Mouse (Mus musculus): ENCODE measurements around the gene Flywch1. TPM values are rescaled to one million over a fixed set of nuclear protein-coding genes. Genes with fewer than 3 reads are reported as not detected.

The Flywch1 gene
- 100 to 1,000 TPM; 263 to 298 TPM for total RNA-seq (2021)

DNA sequence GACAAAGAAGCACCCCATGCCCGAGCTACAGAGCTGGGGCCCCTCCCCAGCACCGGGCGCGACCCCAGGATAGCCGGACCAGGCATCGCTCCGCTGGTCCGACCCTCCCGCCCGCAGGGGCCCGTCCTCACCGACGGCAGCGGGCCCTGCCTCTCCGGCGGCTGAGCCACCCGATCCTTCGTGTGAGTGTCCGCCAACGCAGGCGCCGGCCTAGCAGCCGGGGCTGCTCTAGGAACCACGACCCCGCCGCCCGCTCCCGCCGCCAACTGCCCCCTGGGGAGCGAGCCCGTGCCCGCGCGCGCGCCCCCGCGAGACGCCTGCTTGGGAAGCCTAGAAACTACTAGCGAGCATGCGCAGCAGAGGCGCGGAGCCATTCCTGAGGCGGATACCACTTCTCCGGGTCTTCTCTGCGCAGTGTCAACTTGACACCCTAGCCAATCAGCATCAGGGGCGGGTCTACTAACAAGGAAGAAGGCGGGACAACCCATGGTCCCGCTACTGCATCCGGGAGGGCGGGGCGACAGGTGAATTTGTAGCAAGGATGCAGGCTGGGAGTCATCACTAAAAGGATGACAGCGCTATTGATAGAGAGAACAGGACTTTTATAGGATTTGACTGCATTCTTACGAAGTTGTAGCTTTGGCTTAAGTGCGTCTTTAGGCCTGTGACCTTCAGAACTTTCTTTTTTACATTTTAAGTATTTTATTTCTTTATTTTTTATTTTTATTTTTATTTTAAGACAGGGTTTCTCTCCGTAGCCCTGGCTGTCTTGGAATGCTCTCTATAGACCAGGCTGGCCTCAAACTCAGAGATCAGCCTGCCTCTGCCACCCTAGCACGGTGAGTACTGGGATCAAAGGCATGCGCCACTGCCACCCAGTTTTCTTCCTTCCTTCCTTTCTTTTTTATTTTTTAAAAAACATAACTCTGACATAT is at the start of gene Flywch1:
Gene Flywch1, minus strand, starts transcription at position 319 of the 935 bp plus-strand sequence.
- DNase-seq (ENCODE audit: extremely low spot score in 1 of 2, low spot score in 1 of 2), result peak; percentile 93 to 96

DNA sequence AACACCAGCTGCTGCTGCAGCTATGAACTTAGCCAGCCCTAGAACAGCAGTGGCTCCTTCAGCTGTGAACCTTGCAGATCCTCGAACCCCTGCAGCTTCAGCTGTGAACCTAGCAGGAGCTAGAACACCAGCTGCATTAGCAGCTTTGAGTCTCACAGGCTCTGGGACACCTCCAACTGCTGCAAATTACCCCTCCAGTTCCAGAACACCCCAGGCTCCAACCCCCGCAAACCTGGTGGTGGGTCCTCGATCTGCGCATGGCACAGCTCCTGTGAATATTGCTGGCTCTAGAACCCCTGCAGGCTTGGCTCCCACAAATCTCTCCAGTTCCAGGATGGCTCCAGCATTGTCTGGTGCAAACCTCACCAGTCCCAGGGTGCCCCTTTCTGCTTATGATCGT is 49.3 kb upstream of the Flywch1 start:
- no peak for DNase-seq (ENCODE audit: extremely low spot score in 1 of 2, low spot score in 1 of 2)

DNA sequence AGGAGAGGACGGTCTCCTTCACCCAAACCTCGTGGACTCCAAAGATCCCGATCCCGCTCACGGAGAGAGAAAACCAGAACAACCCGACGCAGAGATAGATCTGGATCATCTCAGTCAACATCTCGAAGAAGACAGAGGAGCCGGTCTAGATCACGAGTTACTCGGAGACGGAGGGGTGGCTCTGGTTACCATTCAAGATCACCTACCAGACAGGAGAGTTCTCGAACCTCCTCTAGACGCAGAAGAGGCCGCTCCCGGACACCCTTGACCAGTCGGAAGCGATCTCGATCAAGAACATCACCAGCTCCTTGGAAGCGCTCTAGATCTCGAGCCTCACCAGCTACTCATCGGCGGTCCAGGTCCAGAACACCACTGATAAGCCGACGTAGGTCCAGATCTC is 47.8 kb upstream of the Flywch1 start:
- no peak for DNase-seq (ENCODE audit: extremely low spot score in 1 of 2, low spot score in 1 of 2)

DNA sequence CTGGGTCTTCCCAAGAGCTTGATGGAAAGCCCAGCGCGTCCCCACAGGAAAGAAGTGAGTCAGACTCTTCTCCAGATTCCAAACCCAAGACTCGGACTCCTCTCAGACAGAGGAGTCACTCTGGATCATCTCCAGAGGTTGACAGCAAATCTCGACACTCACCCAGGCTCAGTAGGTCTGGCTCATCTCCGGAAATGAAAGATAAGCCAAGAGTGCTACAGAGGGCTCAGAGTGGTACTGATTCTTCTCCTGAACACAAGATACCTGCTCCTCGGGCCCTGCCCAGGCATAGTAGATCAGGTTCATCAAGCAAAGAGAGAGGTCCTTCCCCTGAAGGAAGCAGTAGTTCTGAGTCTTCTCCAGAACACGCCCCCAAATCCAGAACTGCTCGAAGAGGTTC is 47.2 kb upstream of the Flywch1 start:
- DNase-seq (ENCODE audit: extremely low spot score in 1 of 2, low spot score in 1 of 2), result no peak

DNA sequence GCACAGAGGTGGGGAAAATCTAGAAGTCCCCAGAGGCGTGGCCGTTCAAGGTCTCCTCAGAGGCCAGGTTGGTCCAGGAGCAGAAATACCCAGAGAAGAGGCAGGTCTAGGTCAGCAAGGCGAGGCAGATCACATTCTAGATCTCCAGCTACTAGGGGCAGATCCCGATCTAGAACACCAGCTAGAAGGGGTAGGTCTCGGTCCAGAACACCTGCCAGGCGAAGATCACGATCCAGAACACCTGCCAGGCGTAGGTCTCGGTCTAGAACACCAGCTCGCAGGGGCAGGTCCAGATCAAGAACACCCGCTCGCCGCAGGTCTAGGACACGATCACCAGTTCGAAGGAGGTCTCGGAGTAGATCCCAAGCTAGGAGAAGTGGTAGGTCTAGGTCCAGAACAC is 44.2 kb upstream of the Flywch1 start:
- DNase-seq (ENCODE audit: extremely low spot score in 1 of 2, low spot score in 1 of 2), result no peak

DNA sequence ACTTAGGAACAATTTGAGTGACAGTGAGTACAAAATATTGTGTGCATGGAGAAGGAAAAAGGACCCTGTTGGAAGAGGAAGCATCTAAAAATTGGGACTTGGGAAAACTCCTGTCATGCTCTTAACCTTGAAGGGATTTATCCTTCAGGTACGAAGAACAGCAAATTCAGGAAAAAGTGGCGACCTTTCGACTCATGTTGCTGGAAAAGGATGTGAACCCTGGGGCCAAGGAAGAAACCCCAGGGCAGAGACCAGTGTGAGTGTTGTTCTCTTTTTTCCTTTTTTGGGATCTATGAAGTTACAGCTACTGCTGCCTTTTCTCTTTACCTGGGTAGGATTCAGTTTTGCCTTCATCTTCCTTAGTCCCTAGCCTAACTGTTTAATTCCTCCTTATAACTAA is 36.5 kb upstream of the Flywch1 start:
- DNase-seq (ENCODE audit: extremely low spot score in 1 of 2, low spot score in 1 of 2), result no peak

DNA sequence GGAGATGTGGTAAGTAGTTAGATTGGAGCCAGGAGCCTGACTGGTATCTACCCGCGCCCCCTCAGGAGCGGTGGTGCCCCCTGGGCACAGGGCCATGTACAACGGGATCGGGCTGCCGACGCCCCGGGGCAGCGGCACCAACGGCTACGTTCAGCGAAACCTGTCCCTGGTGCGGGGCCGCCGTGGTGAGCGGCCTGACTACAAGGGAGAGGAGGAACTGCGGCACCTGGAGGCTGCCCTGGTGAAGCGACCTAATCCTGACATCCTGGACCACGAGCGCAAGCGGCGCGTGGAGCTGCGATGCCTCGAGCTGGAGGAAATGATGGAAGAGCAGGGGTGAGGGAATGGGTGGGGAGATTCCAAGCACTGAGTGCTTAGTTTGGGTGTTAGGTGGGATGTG is 35.5 kb upstream of the Flywch1 start:
- no peak for DNase-seq (ENCODE audit: extremely low spot score in 1 of 2, low spot score in 1 of 2)

DNA sequence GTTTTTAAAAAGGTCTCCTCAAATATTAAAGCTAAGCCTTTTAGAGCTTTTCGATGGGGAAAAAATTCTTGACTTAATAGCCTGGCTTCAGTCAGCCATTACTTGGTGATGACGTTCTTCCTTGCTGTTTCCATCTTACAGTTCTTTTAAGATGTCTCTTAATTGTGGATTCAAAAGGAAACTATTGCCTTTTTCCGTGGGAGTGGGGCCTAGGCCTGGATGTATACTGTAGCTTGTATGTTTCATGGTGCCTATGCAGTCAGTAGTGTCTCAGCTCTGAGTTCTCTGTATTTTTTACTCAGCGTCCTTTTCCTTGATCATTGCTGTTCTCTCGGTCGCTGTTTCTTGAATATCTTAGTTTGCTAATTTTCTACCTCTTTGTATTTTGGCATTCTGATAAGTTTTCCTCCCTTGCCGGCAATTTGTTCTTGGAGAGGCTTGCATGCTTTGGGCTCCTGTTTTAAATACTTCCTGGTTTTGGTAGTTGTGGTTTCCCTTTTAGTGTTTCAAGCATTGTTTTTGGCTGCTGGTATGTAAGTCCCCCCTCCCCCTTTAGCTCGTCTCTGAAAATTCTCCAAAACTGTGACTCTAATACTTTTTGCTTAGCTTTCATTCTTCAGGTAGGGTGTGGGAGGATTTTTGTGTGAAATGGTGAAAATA is 33.2 kb upstream of the Flywch1 start:
- no peak for DNase-seq (ENCODE audit: extremely low spot score in 1 of 2, low spot score in 1 of 2)

DNA sequence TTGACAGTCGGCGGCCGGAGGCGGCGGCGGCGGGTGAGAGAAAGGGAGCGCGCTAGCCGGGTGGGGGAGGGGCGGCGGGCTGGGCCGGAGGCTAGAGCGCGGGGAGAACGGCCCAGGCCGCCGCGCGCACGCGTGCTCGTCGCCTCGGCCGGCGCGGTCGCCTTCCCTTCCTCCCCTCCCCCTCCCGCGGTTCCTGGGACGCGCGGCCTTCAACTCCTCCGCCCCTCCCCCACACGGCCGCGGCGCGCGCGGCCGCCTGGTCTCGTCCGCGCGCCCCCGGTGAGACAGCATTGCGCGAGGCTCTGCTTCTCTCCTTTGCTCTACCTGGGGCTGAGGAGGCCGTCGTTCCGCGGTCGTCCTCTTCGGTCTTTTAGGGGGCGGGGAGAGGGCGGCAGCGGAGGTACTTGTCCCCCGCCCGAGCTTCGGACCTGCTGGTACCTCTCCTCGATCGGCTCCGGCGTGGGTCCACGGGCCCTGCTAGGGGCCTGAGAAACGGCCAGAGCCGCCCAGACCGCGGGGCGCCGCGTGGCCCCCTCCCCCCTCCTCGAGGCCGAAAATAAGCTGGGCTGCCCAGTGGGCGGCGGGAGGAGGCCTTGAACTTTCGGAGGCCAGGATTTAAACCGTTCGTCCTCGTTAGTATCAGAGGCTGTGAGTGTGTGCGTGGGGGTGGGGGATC is 32.1 kb upstream of the Flywch1 start:
- peak in 1 of 2 experiments; percentile 65 for DNase-seq (ENCODE audit: extremely low spot score in 1 of 2, low spot score in 1 of 2)

DNA sequence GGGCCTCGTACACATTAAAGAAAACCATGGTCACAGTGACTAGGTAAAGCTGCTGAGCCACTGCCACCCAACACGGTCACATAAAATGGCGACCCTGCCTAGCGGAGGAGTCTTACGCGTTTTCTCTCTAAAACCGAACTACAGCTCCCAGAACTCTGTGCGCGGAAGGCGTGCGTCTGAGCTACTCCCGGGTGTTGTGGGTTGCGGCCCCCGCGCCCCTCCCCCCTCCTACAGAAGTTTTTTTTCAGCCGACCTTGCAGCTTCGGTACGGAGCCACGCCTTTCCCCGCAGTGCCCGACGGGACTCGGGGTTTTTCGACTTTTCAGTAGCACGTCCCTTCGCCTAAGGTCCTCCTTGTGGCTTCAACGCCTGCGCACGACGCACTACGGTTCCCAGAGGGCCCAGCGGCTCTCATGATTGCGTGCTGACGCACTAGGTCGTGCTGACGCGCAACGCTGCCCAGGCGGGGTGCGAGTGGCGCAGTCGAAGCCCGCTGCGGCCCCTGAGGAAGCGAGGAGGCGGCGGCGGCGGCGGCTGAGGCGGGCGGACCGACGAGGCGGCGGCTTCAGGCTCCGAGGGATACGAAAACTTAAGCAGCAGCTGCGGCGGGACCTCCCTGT is 31.5 kb upstream of the Flywch1 start:
- peak; percentile 86 to 94 for DNase-seq (ENCODE audit: extremely low spot score in 1 of 2, low spot score in 1 of 2)

DNA sequence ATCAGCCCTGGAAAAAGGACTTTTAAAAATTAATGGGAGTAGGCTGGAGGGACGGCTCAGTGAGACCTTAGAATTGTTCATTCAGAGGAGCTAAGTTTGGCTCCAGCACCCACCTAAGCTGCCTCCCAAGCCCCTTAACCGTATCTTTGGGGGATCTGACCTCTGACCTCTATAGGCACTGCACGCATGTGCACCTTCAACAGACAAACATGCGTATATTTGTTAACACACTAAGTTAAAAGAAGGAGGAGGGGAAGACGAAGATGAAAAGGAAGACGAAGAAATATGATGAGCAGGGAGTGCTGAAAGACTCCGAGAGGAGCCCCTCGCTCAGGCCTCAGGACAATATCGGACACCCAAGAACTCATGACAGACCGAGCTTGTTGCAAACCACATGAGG is 30.2 kb upstream of the Flywch1 start:
- DNase-seq (ENCODE audit: extremely low spot score in 1 of 2, low spot score in 1 of 2), result no peak

DNA sequence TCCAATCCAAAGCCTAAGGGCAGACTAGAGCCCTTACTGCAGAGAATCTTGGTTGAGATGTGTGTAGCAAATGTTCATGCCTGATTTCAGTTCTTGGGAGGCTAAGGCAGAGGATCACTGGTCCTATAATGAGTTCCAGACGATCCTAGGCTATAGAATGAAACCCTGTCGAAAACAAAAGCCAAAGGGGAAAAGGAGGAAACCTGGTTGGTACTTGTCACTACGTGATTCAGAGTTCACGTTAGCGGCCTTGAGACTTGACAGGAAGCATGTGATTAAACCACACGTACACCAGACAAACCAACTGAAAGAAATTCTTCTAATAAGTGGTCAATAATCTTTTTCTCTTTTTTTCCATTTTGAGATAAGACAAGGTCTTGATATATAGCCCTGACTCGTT is 25.9 kb upstream of the Flywch1 start:
- no peak for DNase-seq (ENCODE audit: extremely low spot score in 1 of 2, low spot score in 1 of 2)

DNA sequence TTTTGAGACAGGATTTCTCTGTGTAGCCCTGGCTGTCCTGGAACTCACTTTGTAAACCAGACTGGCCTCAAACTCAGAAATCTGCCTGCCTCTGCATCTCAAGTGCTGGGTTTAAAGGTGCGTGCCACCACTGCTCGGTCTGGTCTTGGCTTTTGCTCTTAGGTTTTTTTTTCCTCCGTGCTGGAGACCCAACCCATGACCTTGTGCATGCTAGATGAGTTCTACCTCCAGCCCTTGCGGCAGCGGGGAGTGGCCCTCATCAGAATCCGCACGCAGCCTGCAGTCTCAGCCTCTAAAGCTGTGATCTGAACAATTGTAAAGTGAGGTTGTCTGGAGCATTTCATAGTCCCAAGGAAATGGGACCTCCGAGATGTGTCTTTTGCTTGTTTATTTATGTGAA is 23.9 kb upstream of the Flywch1 start:
- no peak for DNase-seq (ENCODE audit: extremely low spot score in 1 of 2, low spot score in 1 of 2)

DNA sequence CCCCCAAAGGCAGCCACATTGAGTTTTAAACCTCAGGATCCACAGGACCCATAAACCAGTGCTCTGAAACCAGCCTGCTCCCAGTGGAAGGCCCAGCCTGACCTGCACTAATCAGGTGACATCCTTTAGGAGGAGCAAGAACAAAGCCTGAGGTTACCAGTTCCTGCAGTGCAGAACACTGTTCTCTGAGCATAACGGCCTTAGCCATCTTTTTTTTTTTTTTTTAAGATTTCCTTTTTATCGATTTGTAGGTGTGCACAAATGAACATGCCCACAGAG is 19.6 kb upstream of the Flywch1 start:
- DNase-seq (ENCODE audit: extremely low spot score in 1 of 2, low spot score in 1 of 2), result no peak

DNA sequence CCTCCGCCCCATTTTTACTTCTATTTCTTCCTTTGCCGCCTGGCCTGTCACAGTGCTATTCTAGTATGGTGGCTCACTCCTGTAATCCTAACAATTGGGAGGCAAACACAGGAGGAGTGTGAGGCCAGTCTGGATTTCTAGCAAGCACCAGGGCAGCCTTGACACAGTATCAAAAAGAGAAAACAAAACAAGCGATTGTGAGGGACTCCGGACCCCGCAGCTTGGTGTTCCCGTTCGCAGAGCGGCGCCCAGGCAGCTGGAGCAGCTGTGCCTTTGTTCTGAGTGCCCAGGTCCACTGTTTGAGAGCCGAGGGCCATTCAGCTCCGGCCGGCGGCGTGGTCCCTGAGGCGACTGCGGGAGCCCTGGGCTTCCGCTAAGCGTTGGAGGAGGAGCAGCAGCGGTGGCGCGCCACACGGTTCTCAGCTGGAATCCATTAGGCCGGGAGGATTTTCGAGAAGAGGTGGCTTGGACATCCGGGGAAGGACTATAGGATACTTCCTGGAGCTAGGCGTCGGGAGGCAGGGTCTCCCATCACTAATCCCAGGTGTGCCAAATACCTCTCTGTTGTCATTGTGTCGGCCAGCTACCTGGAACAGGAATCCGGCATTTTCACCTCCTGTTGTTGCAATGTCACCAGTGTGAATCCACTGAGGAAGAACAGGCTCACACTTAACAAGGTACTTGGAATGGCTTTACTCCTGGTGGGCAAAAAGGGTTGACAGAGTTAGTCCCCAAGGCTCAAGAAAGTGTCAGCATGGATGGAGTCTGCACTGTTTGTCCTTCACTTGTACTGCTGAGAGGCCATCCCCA is 19.1 kb upstream of the Flywch1 start, which contains the start of gene Srrm2:
Gene Srrm2, plus strand, starts transcription at position 264 of the 810 bp plus-strand sequence.
- peak; percentile 48 to 61 for DNase-seq (ENCODE audit: extremely low spot score in 1 of 2, low spot score in 1 of 2)

DNA sequence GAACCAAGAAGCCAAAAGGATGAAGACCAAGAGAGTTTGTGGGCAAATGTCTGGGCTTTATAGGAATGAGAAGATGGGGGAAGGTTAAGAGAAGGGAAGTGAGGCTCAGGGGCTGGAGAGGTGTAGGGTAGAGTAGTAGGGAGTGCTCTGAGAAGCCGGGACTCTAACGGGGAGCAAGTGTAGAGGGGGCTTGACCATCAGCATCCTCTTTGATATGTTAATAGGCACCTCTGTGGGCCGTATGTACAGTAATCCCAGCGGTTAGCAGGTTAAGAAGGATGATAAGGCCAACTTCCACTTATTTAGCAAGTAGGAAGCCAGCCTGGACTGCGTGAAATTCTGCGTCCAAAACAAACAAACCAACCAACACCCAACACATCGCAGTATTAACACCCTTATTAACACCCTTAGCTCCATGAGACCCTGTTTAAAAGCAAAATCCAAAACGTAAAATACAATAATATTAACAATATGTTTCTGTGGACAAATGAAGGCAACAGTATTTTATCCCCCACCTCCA is 18.4 kb upstream of the Flywch1 start:
- DNase-seq (ENCODE audit: extremely low spot score in 1 of 2, low spot score in 1 of 2), result no peak

DNA sequence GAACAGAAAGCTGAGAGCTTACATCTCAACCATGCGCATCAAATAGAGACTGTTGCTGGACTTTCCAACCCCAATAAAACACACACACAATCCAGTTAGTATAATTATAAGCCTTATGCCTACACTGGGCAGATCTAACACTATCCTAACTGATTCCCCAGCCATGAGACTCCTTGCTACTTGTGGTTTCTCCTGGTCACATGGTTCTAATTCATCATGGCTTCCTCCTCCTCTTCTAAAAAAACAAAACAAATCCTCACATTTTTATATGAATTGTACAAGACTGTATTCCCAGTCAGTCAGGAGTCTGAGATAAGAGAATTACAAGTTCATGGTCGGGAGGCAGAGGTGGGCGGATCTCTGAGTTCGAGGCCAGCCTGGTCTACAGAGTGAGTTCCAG is 17.6 kb upstream of the Flywch1 start:
- DNase-seq (ENCODE audit: extremely low spot score in 1 of 2, low spot score in 1 of 2), result no peak

DNA sequence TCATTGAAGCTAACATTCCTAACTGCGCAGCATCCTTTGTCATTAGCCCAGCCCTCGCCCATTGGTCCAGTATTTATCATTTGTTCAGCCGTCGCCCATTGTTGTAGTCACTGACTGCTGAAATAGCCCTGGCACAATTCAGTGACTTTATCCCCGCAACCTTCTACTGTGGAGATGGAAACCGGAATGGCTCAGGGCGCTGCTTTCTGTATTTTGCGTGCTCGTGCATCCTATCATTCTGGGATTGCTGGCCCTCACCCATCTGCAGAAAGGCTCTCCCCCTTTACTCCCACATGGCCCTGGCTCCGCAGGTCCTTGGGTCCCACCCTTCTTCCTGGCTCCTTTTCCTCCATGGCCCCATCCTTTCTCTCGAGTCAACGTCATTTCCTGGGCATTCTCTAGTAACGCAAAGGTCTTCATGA is 15.1 kb upstream of the Flywch1 start:
- DNase-seq (ENCODE audit: extremely low spot score in 1 of 2, low spot score in 1 of 2), result no peak

DNA sequence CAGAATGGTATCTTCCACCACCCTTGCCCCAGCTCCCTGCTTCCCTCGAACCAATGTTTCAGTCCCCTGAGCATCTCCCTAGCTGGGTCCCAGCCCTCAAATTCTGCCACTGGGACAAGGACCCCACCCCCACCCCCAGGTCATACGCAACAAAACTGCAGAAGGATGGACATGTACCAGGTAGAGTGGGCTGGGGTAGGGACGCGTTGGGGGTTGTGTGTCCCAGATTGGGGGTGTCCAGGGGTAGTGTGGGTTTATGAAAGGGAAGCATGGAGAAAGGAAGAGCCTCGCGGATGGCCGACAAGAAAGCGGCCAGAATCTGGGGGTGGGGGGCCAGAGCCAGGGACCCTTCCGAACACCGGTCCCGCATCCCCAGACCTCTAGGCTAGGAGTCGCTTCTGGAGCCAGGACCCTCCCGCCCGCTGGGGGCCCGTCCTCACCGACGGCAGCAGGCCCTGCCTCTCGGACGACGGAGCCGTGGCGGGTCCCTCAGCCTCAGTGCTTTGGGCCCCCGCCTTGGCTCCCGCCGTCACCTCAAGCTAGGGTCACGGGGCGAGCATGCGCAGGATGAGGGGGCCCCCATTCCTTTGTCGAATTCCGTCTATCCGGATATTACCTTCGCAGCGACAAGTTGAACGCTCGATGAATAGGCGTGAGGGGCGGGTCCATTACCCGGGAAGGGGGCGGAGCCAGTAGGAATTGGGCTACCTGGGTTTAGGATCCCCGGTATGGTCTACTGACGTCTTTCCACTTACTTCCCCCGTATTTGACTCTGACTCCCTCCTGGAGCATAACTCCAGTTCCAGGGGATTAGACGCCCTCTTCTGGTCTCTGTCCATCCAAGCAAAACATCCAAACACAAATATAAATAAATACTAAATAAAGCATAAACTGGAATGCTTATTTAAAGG is 14.4 kb upstream of the Flywch1 start, which contains the start of gene Flywch2:
Gene Flywch2, minus strand, starts transcription at position 521 of the 911 bp plus-strand sequence.
- DNase-seq (ENCODE audit: extremely low spot score in 1 of 2, low spot score in 1 of 2), result peak; percentile 65 to 72

Data from layer of hippocampus, postnatal 25 days (tissue).